Mouse (Mus musculus): ENCODE results near the gene Arsj. TPM values are rescaled to one million over a fixed set of nuclear protein-coding genes. Genes with fewer than 3 reads are reported as not detected.
A peak's percentile ranks its signal among the peaks of the same experiment; 100 is the strongest.

The Arsj gene
- 0.81 and 1.0 TPM in 2 replicates for polyA plus RNA-seq (2015; fragmentation: Nextera tagmentation; extraction: Ambion mirVana)

DNA sequence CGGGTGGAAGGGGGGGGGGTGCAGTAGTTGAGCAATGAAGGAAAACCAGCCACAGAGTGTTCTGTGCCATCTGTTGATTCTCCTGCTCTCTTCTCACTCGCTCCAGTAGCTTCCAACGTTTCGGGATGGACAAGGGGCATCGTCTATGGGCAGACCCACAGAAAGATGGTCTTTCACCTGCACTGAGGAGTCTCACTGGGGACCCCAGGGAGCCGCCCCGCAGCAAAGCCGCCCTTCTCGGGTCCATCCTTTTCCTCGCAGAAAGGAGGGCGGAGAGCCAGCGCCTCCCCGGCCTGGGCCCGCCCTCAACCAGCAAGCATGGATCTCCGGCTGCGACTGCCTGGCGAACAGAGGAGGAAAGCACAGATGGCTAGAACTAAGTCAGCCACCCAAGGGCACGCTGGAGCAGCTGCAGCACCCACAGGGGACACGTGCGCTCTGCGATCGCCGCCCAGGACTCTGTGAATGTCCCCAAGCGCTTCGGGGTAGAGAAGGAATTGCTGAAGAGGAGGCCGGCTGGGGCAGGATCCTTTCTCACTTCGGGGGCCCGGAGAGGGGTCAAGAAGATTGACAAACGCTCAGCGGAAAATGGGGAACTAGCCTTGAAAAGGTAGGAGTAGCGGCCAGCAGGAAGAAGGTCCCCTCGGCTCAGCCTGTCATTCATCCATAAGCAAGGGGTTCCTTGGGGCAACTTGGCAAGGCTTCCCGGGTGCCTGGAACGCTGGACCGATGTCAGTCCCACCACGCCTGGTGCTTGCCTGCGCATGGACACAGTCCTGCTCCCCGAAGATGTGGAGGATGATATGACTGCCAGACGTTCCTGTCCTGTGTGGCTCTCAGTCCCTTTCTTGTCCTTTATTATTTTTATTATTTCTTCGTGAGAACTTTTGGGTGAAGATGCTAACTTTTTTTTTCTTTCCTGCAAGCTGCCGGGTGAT is at the start of gene Arsj:
Gene Arsj (plus strand): TSS at position 117 of the 938 bp plus-strand sequence.
- Histone ChIP-seq H3K4me1 (peaks cover 12% of the 10 kb centered on the region), H3K27me3 (0 out of 2 replicates have a peak, but pooled peaks cover 3% of the 10 kb centered on the region), H3K27ac (no peak within 1 kb of the TSS), H3K4me3 (peak within 1 kb of the TSS; percentile 46), H3K9me3 (no peaks in the 10 kb centered on the region), H3K36me3 (no peaks in the 10 kb centered on the region), H3K4me2 (peak within 1 kb of the TSS; percentile 88), H3K9ac (peak within 1 kb of the TSS; percentile 31; the same call in 1 of the 2 replicates)
- peak; percentile 81 for ATAC-seq (ENCODE audit: borderline replicate concordance, extremely low read depth, low FRiP score, low TSS enrichment)
- WGBS: 10% methylated on average over 41 of the region's 41 CpGs

DNA sequence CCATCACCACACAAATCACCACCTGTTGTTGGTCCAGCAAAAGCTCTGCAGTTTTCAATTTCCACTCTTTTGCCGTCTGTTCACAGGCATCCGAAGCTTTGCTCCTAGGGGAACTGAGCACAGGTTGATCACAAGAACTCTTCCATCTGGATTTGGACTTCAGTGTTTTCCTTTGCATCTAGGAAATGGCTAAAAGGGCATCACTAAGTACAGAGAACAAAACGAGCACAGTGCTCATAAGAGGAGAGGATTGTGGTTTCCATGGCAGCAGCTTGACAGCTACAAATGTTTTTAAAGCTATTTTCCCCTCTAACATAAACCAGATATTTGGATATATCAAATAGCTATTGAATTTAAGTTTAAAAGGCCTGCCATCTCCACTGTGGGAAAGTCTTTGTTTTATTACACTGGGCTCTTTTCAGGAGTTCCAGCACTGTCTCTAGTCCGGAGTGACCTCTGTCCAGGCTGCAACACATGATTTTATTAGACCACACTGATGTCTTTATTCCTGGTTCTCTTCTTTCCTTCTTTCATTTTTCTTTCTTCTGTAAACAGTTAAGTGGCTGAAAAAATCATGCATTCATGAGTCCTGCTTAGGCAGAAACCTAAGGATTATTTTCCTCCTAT is 38.5 kb upstream of the Arsj start:
- Histone ChIP-seq H3K27me3 (no peaks in the 10 kb centered on the region), H3K9ac (no peak overlapping the region), H3K4me1 (0 out of 2 replicates have a peak, but pooled peaks cover 3% of the 10 kb centered on the region), H3K9me3 (no peaks in the 10 kb centered on the region), H3K36me3 (no peaks in the 10 kb centered on the region), H3K4me3 (no peak overlapping the region), H3K27ac (no peak overlapping the region), H3K4me2 (no peak overlapping the region)
- no peak for ATAC-seq (ENCODE audit: borderline replicate concordance, extremely low read depth, low FRiP score, low TSS enrichment)
- WGBS: 63% methylated on average over 4 of the region's 4 CpGs

DNA sequence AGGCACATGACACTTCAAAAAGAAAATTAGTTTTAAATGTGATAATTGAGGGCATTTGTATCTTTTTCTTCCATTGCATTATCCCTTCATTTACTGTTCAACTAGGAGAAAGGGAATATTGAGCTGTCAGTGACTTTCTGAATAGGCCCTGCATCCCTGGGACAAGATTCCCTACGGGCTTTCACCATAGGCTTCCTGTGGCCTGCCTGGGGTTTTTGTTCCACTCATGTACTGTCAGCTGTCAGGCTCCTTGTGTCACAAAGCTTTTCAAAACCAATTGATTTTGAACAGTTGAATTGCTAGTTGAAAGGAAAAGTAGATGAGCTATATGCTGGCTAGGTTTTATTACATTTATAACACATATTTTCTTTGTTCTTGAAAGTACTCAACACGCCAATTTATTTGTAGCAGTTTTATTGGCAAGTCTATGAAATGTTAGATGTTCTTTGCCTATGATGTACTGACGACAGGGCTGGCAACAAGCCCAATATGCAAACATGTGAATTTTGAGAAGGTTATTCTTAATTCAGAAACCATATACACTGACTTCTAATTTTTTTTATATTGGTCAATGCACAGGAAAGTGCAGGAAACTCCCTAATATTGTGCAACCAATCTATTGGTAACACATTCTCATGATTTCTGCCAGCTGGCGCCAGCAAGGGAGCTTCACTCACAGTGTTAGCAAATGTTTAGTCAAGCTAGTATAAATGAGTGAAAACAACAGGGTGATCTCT is 37.4 kb upstream of the Arsj start:
- no peaks in the 10 kb centered on the region for H3K9me3 ChIP-seq
- no peaks in the 10 kb centered on the region for H3K36me3 ChIP-seq
- H3K4me3 ChIP-seq: no peak overlapping the region
- WGBS: 45% methylated on average over 4 of the region's 4 CpGs
- H3K9ac ChIP-seq: no peak overlapping the region
- H3K4me2 ChIP-seq: no peak overlapping the region
- ATAC-seq (ENCODE audit: borderline replicate concordance, extremely low read depth, low FRiP score, low TSS enrichment): peak; percentile 76; the same call in 1 of the 2 replicates
- H3K27me3 ChIP-seq: no peaks in the 10 kb centered on the region
- 0 out of 2 replicates have a peak, but pooled peaks cover 3% of the 10 kb centered on the region for H3K4me1 ChIP-seq
- no peak overlapping the region for H3K27ac ChIP-seq

DNA sequence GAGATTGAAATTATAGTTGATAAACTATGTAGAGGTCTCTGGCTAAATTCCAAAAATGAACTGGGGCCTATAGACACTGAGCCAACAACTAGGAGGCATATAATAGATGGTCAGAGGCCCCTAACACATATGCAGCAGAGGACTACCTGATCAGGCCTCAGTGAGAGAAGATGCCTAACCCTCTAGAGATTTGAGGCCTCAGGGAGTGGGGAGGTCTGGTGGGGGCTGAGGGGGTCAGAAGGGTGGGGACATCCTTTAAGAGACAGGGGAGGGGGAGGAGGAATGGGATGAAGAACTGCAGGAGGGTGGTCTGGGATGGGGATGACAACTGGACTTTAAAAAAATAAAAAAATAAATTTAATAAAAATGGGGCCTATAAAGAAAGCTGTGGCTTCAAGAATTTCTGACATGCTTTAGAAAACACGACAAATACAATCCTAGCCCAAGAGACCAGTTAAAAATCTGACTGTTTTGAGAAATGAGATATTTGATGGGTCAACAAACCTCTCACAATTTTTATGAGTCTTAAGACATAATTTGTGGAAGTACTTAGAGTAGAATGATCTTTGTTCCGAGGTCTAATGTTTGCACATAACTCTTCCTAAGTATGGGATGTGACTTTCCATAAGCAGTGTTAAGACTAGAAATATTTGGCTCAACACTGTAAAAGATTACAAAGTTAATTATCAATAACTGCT is 36.7 kb upstream of the Arsj start:
- peak; percentile 42; the same call in 1 of the 2 replicates for ATAC-seq (ENCODE audit: borderline replicate concordance, extremely low read depth, low FRiP score, low TSS enrichment)
- no peaks in the 10 kb centered on the region for H3K36me3 ChIP-seq
- 0 out of 2 replicates have a peak, but pooled peaks cover 3% of the 10 kb centered on the region for H3K4me1 ChIP-seq
- H3K27ac ChIP-seq: no peak overlapping the region
- 54% methylated on average over 2 of the region's 2 CpGs for WGBS
- no peaks in the 10 kb centered on the region for H3K9me3 ChIP-seq
- H3K9ac ChIP-seq: no peak overlapping the region
- no peak overlapping the region for H3K4me2 ChIP-seq
- H3K4me3 ChIP-seq: no peak overlapping the region
- H3K27me3 ChIP-seq: no peaks in the 10 kb centered on the region

DNA sequence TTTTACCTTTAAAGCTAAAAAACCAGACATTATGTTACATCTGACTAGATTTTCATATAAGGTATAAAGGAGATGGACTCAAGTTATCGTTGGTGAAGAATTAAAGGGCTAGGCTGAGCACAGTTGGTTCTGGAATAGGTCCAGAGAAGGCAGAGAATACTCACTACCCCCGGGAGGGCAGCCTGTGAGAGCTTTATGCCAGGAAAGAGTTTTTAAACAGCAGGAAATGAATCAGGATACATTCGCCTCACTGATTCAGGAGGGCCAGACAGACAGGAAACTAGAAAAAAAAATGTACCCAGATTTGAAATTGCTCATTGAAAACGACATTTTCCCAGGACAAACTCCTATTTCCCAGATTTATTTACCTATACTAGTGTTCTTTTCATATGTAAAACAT is 28.2 kb upstream of the Arsj start:
- Histone ChIP-seq H3K9me3 (no peaks in the 10 kb centered on the region), H3K27me3 (no peaks in the 10 kb centered on the region), H3K4me1 (no peaks in the 10 kb centered on the region), H3K4me2 (no peak overlapping the region), H3K36me3 (no peaks in the 10 kb centered on the region), H3K9ac (no peak overlapping the region), H3K27ac (no peak overlapping the region), H3K4me3 (no peak overlapping the region)
- WGBS: 49% methylated on average over 4 of the region's 4 CpGs
- ATAC-seq (ENCODE audit: borderline replicate concordance, extremely low read depth, low FRiP score, low TSS enrichment): no peak

DNA sequence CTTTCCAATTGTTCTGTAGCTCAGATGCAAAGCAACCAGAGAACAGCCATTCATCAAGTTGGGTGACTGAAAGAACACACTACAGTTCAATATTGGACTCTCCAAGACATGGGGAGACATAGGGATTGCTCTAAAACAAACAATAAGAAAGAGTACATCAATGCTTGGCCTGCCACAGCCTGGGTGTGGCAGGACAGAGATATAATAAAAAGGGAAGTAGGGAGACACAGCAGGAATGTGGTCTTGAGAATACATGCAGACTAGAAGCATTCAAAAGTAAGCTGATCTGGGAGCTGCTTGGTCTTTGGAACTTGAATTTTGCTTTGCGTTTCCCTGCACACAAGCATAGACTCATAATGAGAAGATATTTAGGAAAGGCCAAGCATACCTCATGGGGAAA is 18.7 kb upstream of the Arsj start:
- Histone ChIP-seq H3K27ac (no peak overlapping the region), H3K9me3 (no peaks in the 10 kb centered on the region), H3K9ac (no peak overlapping the region), H3K4me2 (no peak overlapping the region), H3K4me1 (no peaks in the 10 kb centered on the region), H3K27me3 (no peaks in the 10 kb centered on the region), H3K4me3 (no peak overlapping the region), H3K36me3 (no peaks in the 10 kb centered on the region)
- no peak for ATAC-seq (ENCODE audit: borderline replicate concordance, extremely low read depth, low FRiP score, low TSS enrichment)
- WGBS: 100% methylated on average over 1 of the region's 1 CpGs

DNA sequence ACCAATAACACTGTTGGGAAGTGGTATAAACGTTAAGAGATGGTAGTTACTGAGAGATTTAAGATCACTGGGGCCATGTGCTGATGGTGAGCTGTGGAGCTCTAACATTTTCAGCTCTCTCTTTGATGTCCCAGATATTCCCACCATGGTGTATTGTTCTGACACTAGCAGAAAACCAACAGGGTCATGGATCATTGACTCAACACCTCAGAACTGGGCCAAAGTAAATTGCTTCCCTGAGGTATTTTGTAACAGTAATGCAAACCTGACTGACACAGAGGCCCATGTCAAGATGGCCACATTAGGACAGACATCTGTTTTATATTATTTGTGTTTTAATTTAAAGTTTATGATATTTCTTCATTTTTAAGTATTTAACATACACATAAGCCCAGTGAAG is 3.7 kb upstream of the Arsj start:
- Histone ChIP-seq H3K27me3 (0 out of 2 replicates have a peak, but pooled peaks cover 3% of the 10 kb centered on the region), H3K36me3 (no peaks in the 10 kb centered on the region), H3K9me3 (no peaks in the 10 kb centered on the region), H3K4me1 (peaks cover 12% of the 10 kb centered on the region), H3K9ac (no peak overlapping the region), H3K4me2 (no peak overlapping the region), H3K27ac (no peak overlapping the region), H3K4me3 (no peak overlapping the region)
- 36% methylated on average over 1 of the region's 1 CpGs for WGBS
- no peak for ATAC-seq (ENCODE audit: borderline replicate concordance, extremely low read depth, low FRiP score, low TSS enrichment)

DNA sequence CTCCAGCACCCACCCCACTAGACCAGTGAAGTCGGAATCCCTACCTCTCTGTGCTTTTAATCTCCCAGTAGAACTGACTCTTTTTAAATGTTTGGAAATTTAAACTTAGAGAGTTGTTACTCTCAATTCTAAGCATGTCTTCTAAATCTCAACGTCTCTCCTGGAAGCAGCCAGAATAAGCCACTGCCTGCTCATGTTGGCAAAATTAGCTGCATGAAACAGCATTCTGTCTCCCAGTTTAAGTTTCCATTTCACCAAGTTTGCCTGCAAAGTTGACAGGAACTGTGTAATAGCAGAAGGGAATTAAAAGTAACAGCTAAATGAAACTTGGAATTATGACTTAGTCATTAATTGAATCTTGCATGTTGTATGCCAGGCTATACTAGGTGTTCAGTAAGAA is 1.1 kb upstream of the Arsj start:
- Histone ChIP-seq H3K27me3 (0 out of 2 replicates have a peak, but pooled peaks cover 3% of the 10 kb centered on the region), H3K36me3 (no peaks in the 10 kb centered on the region), H3K9ac (no peak overlapping the region), H3K27ac (no peak overlapping the region), H3K9me3 (no peaks in the 10 kb centered on the region), H3K4me1 (peaks cover 12% of the 10 kb centered on the region), H3K4me3 (no peak overlapping the region), H3K4me2 (no peak overlapping the region)
- ATAC-seq (ENCODE audit: borderline replicate concordance, extremely low read depth, low FRiP score, low TSS enrichment): no peak
- 80% methylated on average over 2 of the region's 2 CpGs for WGBS

DNA sequence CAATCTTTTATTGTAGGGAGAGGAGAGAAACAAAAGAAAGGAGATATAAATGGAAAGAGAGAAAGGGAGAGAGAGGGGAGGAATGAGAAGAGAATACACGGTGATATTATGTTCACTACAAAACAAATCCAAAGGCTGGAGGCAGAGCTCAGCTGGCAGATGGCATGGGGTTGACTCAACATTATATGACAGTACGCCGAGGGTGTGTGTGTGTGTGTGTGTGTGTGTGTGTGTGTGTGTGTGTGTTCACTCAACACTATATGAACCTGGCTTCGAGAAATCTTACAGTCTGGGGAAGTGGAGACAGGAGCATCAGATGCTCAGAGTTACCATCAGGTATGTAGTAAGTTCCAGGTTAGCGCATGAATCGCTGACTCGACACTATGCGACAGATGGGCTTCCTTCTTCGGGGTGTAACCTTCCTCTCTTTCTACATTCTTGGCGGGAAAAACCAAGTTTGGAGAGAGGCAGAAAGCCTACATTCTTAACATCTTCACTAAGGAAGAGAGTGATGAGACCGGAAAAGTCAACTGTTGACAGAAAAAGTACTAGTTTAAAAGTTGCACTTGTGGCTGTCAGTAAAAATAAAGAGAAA is 456 bp upstream of the Arsj start:
- Histone ChIP-seq H3K4me3 (peak overlapping the region; percentile 46; the same call in 1 of the 2 replicates), H3K4me1 (peaks cover 12% of the 10 kb centered on the region), H3K9me3 (no peaks in the 10 kb centered on the region), H3K4me2 (peak overlapping the region; percentile 88), H3K27me3 (0 out of 2 replicates have a peak, but pooled peaks cover 3% of the 10 kb centered on the region), H3K9ac (no peak overlapping the region), H3K36me3 (no peaks in the 10 kb centered on the region), H3K27ac (no peak overlapping the region)
- ATAC-seq (ENCODE audit: borderline replicate concordance, extremely low read depth, low FRiP score, low TSS enrichment): peak; percentile 5; the same call in 1 of the 2 replicates
- WGBS: 82% methylated on average over 11 of the region's 11 CpGs

DNA sequence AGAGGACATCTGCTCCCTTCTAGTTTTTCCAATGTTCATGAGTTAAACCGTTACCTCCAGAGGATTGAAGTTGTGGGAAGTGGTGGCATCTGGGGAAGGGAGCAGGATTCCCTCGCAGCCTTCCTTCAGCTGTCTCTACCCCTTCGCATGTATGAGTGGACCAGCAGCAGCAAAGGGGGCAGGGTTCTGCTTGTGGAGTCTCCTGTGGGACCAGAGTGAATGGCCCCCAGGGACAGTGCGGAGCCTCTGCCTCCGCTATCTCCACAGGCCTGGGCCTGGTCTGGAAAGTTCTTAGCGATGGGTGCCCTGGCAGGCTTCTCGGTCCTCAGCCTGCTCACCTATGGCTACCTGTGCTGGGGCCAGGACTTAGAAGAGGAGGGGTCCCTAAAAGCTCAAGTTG is 1.1 kb downstream of the Arsj start:
- no peak overlapping the region for H3K27ac ChIP-seq
- H3K4me2 ChIP-seq: peak overlapping the region; percentile 88
- H3K4me1 ChIP-seq: peaks cover 12% of the 10 kb centered on the region
- no peak; the same call in 1 of the 2 replicates for ATAC-seq (ENCODE audit: borderline replicate concordance, extremely low read depth, low FRiP score, low TSS enrichment)
- peak overlapping the region; percentile 46; the same call in 1 of the 2 replicates for H3K4me3 ChIP-seq
- no peaks in the 10 kb centered on the region for H3K9me3 ChIP-seq
- 80% methylated on average over 7 of the region's 7 CpGs for WGBS
- 0 out of 2 replicates have a peak, but pooled peaks cover 3% of the 10 kb centered on the region for H3K27me3 ChIP-seq
- H3K9ac ChIP-seq: no peak overlapping the region
- H3K36me3 ChIP-seq: no peaks in the 10 kb centered on the region

DNA sequence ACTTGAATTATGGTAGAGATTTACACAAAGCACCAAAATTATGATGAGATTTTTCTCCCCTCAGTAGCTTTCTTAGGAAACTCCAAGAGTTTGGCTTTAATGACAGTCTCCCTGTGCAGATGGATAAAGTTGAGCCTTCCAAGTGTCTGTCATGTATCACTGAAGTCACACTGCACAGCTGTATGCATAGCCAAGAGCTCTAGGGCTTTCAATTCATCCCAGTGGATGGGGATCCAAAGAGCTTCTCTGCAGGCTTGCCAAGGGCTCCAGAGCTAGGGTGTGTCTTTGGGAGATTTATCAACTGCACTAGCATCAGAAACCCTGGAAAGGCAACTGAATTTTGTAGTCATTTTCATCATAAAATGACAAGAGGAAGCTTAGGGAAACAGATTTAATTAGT is 7.1 kb downstream of the Arsj start:
- Histone ChIP-seq H3K27me3 (no peaks in the 10 kb centered on the region), H3K9ac (no peak overlapping the region), H3K4me2 (no peak overlapping the region), H3K9me3 (no peaks in the 10 kb centered on the region), H3K4me1 (no peaks in the 10 kb centered on the region), H3K36me3 (no peaks in the 10 kb centered on the region), H3K4me3 (no peak overlapping the region), H3K27ac (no peak overlapping the region)
- ATAC-seq (ENCODE audit: borderline replicate concordance, extremely low read depth, low FRiP score, low TSS enrichment): no peak

All from lung, embryonic 15.5 days (tissue).